Mouse (Mus musculus): Measurements from ENCODE around the gene Siglech.

Gene Siglech

DNA sequence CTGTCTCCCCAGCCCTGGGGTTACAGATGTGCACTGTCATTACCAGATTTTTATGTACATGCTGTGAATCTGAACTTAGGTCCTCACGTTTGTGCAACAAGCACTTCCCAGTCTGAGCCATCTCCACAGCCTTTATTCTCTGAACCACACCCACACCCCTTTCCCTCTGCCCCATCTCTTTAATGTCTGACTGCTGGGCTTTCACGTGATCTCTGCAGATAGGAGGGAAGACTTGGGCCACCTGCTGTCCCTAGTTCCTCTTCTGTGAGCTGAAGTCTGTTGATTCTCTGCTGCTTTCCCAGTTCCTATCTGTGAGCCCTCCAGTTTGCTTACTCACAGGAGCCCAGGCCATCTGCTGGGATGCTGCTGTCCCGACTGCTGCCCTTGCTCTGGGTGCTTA is at the start of gene Siglech:
TSS of gene Siglech (plus strand) at position 253 of the 400 bp plus-strand sequence.
- no peak for DNase-seq (ENCODE audit: low spot score)

DNA sequence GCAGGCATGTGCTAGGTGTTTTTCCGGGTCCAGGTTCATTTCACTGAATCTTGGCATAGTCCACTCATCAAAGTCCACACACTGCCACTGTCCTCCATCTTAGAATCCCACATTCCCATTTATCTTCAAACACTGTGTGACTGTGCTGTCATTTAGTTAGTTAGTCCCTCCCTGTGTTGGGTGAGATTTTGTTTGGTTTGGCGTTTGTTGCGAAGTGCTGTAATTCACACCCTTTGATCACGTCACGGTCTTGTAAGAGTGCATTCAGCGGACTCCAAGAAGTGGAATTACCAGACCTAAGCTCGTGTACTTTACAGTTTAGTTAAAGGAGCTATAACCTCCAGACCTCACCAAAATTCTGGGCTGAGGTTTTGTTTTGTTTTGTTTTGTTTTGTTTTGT is 45.3 kb upstream of the Siglech start:
- DNase-seq (ENCODE audit: low spot score), result no peak

- DNase-seq (ENCODE audit: low spot score), result no peak
These were observed 39.1 kb upstream of the Siglech start for GRCm38 (mm10) chr7:55728903-55729302.

GRCm38 (mm10) chr7:55734483-55734882 is 33.5 kb upstream of the Siglech start:
- DNase-seq (ENCODE audit: low spot score), result no peak

DNA sequence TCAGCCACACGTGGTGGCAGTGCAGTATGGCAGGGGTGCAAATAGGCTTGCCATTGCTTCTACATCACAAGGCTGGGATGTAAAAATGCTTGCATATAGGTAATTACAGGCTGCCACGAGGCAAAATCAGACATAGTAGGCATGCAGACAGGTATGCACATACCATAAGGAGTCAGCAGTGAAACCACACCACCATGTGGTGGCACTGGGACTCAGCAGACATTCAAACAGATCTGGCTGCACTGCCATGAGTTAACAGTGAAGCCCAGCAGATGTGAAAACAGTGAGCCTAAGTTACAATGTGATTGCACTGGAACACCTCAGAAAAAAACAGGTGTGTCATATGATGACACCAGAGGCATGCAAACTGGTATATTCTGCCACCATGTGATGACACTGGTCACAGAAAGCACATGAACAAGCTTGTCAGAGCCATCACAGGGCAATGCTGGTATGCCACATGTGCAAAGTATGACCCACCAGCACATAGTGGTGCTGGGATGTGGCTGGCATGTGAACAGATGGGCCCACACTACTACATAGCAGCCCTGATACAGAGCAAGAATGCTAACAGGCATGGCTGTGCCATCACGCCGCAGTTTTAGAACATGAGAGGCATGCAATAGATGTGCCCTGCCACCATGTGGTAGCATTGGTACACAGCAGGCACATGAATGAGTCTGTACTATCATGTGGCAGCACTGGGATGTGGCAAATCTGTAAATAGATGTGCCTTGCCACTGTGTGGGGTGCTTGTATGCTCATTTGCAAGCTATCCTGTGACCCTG is 30.7 kb upstream of the Siglech start:
- DNase-seq (ENCODE audit: low spot score), result no peak

DNA sequence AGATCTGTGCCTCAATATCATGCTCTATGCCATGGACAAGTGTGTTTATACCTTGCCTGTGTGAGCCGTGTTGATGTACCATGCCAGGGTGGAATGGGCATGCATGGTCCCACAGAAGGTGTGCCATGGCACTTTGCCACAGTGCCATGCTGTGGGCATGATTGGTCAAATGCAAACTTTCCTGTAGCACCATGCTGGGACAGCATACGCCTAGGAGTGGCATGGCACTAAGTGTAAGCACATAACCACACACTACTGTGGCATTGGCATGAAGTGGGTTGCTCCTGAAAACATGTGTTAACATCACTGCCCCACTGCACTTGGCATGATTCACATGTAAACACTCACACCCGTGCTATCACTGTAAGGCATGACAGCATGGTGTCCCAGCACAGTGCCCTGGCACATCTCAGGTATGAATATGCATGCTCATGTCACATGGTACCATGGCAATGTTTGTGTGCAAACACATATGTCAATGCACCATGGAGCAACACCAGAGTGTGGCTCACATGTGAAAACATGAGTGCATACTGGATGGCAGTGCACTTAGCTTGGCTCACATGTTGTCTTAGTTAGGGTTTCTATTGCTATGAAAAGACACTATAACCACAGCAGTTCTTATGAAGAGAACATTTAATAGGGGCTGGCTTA is 24.2 kb upstream of the Siglech start:
- no peak for DNase-seq (ENCODE audit: low spot score)

DNA sequence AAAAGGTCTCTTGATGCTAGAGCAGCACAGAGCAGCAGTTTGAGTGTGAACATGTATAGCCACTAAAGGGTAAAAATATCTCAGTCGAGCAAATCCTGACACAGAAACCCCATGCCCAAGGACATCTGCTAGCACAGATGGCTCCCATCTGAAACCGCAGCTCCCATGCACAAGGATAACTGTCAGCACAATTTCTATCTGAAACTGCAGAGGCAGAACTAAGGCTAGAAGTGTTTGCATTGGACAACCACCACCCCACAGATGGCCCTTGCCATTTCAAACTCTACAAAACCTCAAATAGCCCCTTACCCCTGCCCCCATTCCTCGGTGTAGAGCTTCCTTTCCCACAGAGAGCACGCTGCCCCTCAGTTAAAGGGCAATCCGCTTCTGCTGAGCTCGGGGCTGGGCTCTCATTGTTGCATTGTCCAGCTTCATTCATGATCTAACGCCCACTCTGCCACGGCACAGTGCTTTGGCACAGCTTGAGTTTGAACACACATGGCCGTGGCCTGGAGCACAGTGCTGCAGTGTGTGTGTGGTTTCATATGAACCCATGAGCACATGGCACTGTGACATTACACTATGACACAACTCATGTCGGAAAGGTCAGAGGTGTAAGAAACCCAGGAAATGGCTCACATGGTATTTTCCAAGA is 23.3 kb upstream of the Siglech start:
- no peak for DNase-seq (ENCODE audit: low spot score)

- no peak for DNase-seq (ENCODE audit: low spot score)
These were observed 17.1 kb upstream of the Siglech start for GRCm38 (mm10) chr7:55750841-55751240.

GRCm38 (mm10) chr7:55759346-55759745 is 8.6 kb upstream of the Siglech start:
- DNase-seq (ENCODE audit: low spot score), result no peak

GRCm38 (mm10) chr7:55780011-55780410 is 12.0 kb downstream of the Siglech start:
- no peak for DNase-seq (ENCODE audit: low spot score)

GRCm38 (mm10) chr7:55782493-55782892 is 14.5 kb downstream of the Siglech start:
- DNase-seq (ENCODE audit: low spot score), result no peak

DNA sequence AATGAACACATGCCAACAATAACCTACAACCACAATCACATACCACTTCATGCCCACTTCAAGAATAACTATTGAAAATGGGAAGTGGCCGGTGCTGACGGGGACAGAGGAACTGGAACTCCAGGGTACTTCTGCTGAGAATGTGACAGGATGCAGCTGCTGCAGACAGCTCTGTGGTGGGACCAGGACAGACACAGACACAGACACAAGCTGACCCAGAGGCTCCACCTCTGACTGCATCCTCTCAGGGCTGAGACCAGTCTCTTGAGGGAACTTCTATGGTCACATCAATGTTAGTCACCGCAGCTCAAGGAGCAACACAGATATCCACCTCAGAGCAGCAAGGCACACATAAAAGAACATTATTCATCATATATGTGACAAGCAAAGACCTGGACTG is 16.6 kb downstream of the Siglech start:
- DNase-seq (ENCODE audit: low spot score), result no peak

GRCm38 (mm10) chr7:55790586-55790985 is 22.6 kb downstream of the Siglech start:
- peak; percentile 49 for DNase-seq (ENCODE audit: low spot score)

- DNase-seq (ENCODE audit: low spot score), result no peak
These were observed 24.3 kb downstream of the Siglech start for GRCm38 (mm10) chr7:55792280-55792679.

DNA sequence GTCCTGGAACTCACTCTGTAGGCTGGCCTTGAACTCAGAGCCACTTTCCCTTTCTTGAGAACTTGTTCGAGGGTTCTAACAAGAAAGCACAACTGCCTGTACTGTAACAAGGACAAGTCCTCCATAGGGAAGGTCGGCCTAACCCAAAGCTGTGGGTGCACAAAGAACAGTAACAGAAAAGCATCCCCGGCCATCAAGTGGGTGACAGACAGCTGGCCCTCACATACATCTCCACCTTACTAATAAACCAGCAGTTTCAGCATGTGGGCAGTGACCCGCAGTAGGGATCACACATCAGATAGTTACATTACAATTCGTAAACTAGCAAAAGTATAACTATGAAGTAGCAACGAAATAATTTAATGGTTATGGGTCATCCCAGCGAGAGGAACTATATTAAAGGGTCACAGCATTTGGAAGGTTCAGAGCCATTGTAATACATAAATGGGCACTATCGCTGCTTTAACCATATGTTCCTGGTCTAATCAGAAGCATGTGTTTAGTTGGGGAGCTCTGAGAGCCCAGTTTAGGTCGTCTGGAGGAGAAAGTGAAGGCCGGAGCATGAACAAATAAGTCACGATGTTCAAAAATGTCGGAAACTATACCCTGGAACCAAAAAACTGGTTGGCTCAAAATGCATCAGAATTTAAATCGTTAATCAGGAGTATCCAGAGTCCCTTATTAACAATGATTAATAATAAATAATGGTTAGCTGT is 25.4 kb downstream of the Siglech start:
- no peak for DNase-seq (ENCODE audit: low spot score)

GRCm38 (mm10) chr7:55793952-55794603 is 26.1 kb downstream of the Siglech start, which contains the start of gene Tubgcp5:
Gene Tubgcp5, plus strand, starts transcription at chr7:55794154.
- peak; percentile 98 for DNase-seq (ENCODE audit: low spot score)

GRCm38 (mm10) chr7:55799981-55800380 is 32.0 kb downstream of the Siglech start:
- DNase-seq (ENCODE audit: low spot score), result no peak

- DNase-seq (ENCODE audit: low spot score), result no peak
These were observed 42.0 kb downstream of the Siglech start for GRCm38 (mm10) chr7:55809967-55810366.

- no peak for DNase-seq (ENCODE audit: low spot score)
These were observed 56.5 kb downstream of the Siglech start for GRCm38 (mm10) chr7:55824468-55824867.

DNA sequence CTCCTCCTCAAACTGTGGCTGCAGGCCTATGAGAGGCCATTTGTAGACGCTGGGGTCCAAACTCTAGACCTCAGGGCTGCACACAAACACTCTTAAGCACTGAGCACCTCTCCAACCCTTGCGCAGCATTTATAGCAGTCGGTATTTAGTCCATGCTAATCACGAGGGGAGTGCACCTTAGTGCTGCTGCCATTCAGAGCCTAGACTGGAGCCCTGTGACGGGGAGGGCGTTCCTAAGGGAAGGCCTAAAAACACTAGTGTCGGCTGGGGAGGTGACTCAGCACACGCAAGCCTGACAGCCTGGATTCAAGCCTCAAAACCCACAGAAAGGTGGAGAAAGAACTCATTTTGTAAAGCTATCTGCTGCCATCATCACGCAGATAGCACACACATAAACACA is 59.6 kb downstream of the Siglech start:
- DNase-seq (ENCODE audit: low spot score), result no peak

Measured in testis, postnatal 14 days (tissue).